Mouse (Mus musculus) forebrain, embryonic 10.5 days (tissue): ENCODE data around the gene Hey2. TPM values are rescaled to one million over a fixed set of nuclear protein-coding genes. Genes with fewer than 3 reads are reported as not detected.

Source experiments
- DNase-seq: peaks from one replicate; pipeline ENCODE4 v3.0.0-alpha.2; 2017; ENCODE audit warnings: low spot score; ENCODE audit errors: extremely low spot score
- H3K27ac ChIP-seq: fragments of 300-500 bp; sonication (generic); 2 replicates; pipeline ENCODE4 v1.5.1; 2016; ENCODE audit warnings: mild to moderate bottlenecking
- H3K27me3 ChIP-seq: fragments of 300-500 bp; sonication (generic); 2 replicates; pipeline ENCODE4 v1.6.1; 2016; ENCODE audit warnings: mild to moderate bottlenecking; ENCODE audit not compliant: poor library complexity, severe bottlenecking
- H3K36me3 ChIP-seq: fragments of 300-500 bp; sonication (generic); replicated peaks from 2 replicates; pipeline ENCODE4 v1.6.1; 2016; ENCODE audit warnings: mild to moderate bottlenecking, moderate library complexity
- H3K4me1 ChIP-seq: fragments of 300-500 bp; sonication (generic); 2 replicates; pipeline ENCODE4 v1.6.1; 2016
- H3K4me3 ChIP-seq: fragments of 300-500 bp; sonication (generic); 2 replicates; pipeline ENCODE4 v1.5.1; 2016; ENCODE audit warnings: mild to moderate bottlenecking, moderate library complexity
- H3K9me3 ChIP-seq: fragments of 300-500 bp; sonication (generic); 2 replicates; pipeline ENCODE4 v1.6.1; 2016; ENCODE audit warnings: mild to moderate bottlenecking, moderate library complexity
- WGBS: fragments of 180-500 bp; shearing (Covaris S2); methylation state at CpG from one replicate; pipeline ENCODE4 v1.1.7; 2016; 5-methylcytosine and 5-hydroxymethylcytosine counted together
- polyA plus RNA-seq: library from polyadenylated mRNA; unstranded; fragments of >200 nt; fragmentation: Nextera tagmentation; extraction: Ambion mirVana; gene quantifications from 2 replicates; pipeline ENCODE4 v1.2.1, GENCODE M21; 2016

Gene Hey2
- polyA plus RNA-seq, 1 experiment from 2014 or later, result 1.8 TPM

GRCm38 (mm10) chr10:30810247-30810966 lies 32.2 kb downstream of the Hey2 start:
- Histone ChIP-seq H3K36me3 (no peaks in the 10 kb centered on the region), H3K27me3 (no peaks in the 10 kb centered on the region), H3K27ac (no peak overlapping the region), H3K4me3 (peak overlapping the region; percentile 45), H3K9me3 (no peaks in the 10 kb centered on the region), H3K4me1 (no peaks in the 10 kb centered on the region)
- DNase-seq, result no peak
- WGBS, result 53% methylated on average over 9 of the region's 9 CpGs

GRCm38 (mm10) chr10:30803587-30804253 lies 38.9 kb downstream of the Hey2 start:
- Histone ChIP-seq H3K27ac (peak overlapping the region; percentile 97), H3K27me3 (no peaks in the 10 kb centered on the region), H3K4me1 (peaks cover 17% of the 10 kb centered on the region), H3K4me3 (peak overlapping the region; percentile 80), H3K9me3 (no peaks in the 10 kb centered on the region), H3K36me3 (no peaks in the 10 kb centered on the region)
- 44% methylated on average over 7 of the region's 7 CpGs for WGBS
- DNase-seq, result no peak

GRCm38 (mm10) chr10:30802681-30803586 lies 39.7 kb downstream of the Hey2 start, which contains the start of gene Ncoa7:
Ncoa7 (minus strand) TSS chr10:30803326.
- under 1% methylated on average over 77 of the region's 89 CpGs for WGBS
- Histone ChIP-seq H3K27ac (peak within 1 kb of the TSS; percentile 97), H3K4me1 (peaks cover 17% of the 10 kb centered on the region), H3K27me3 (no peaks in the 10 kb centered on the region), H3K9me3 (no peaks in the 10 kb centered on the region), H3K36me3 (no peaks in the 10 kb centered on the region), H3K4me3 (peak within 1 kb of the TSS; percentile 80)
- DNase-seq, result peak; percentile 84

DNA sequence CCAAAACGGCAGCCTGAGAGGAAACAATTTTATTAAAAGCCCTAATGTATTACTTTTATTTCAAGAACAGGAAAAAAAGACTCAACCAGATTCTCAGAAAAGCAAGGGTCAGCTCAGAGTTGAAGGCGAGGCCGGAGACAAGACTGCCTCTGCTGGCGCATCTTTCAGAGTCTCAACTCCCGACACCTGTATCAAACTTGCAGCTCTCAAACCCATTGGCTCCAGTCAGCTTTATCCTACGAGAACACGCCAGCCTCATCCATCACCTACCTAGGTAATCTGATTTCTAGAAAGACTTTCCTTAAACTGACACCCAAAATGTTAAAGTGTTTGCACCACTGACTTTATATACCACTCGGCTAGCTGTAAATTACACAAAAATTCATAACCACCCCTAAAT lies 40.6 kb downstream of the Hey2 start:
- DNase-seq, result no peak
- Histone ChIP-seq H3K27me3 (no peaks in the 10 kb centered on the region), H3K4me1 (peaks cover 17% of the 10 kb centered on the region), H3K9me3 (no peaks in the 10 kb centered on the region), H3K36me3 (0 out of 2 replicates have a peak, but pooled peaks cover under 1% of the 10 kb centered on the region), H3K4me3 (peak overlapping the region; percentile 80), H3K27ac (peak overlapping the region; percentile 97)
- 12% methylated on average over 8 of the region's 8 CpGs for WGBS

- peaks cover 12% of the 10 kb centered on the region for H3K9me3 ChIP-seq
- no peak overlapping the region for H3K4me3 ChIP-seq
- H3K27me3 ChIP-seq, result no peaks in the 10 kb centered on the region
- peaks cover 14% of the 10 kb centered on the region for H3K36me3 ChIP-seq
- no peak overlapping the region for H3K27ac ChIP-seq
- peaks cover 17% of the 10 kb centered on the region for H3K4me1 ChIP-seq
- WGBS, result 97% methylated on average over 2 of the region's 2 CpGs
- no peak for DNase-seq
These were observed 42.7 kb downstream of the Hey2 start for GRCm38 (mm10) chr10:30799713-30800450.

GRCm38 (mm10) chr10:30796469-30797261 lies 45.9 kb downstream of the Hey2 start:
- no peak overlapping the region for H3K27ac ChIP-seq
- H3K36me3 ChIP-seq, result peaks cover 21% of the 10 kb centered on the region
- DNase-seq, result no peak
- peaks cover 27% of the 10 kb centered on the region for H3K9me3 ChIP-seq
- WGBS, result 74% methylated on average over 5 of the region's 5 CpGs
- H3K4me1 ChIP-seq, result peaks cover 3% of the 10 kb centered on the region; the same call in 1 of the 2 replicates
- H3K27me3 ChIP-seq, result no peaks in the 10 kb centered on the region
- H3K4me3 ChIP-seq, result no peak overlapping the region

GRCm38 (mm10) chr10:30791016-30791415 lies 51.6 kb downstream of the Hey2 start:
- Histone ChIP-seq H3K27ac (no peak overlapping the region), H3K4me3 (no peak overlapping the region), H3K27me3 (no peaks in the 10 kb centered on the region), H3K4me1 (no peaks in the 10 kb centered on the region), H3K9me3 (peaks cover 26% of the 10 kb centered on the region), H3K36me3 (peaks cover 15% of the 10 kb centered on the region)
- DNase-seq, result no peak
- WGBS, result 92% methylated on average over 3 of the region's 3 CpGs

DNA sequence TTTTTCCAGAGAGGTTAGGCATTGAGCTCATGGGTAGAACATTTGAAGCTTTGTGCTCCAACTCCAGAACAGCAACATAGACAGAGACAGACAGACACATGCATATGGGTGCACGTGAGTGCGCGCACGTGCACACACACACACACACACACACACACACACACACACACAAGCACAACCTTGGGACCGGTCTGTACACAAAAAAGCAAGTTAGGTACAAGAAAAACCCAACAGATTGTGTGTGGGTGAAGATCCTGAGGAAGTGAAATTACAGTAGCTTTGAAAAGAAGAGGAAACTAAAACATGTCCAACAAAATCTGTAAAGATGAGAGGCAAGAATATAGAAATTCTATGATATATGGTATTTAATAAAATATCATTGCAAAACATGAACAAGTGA lies 53.1 kb downstream of the Hey2 start:
- Histone ChIP-seq H3K27me3 (no peaks in the 10 kb centered on the region), H3K4me1 (no peaks in the 10 kb centered on the region), H3K4me3 (no peak overlapping the region), H3K27ac (no peak overlapping the region), H3K9me3 (peaks cover 12% of the 10 kb centered on the region), H3K36me3 (peaks cover 6% of the 10 kb centered on the region)
- no peak for DNase-seq
- 95% methylated on average over 5 of the region's 5 CpGs for WGBS

- DNase-seq, result no peak
- H3K4me1 ChIP-seq, result no peaks in the 10 kb centered on the region
- H3K9me3 ChIP-seq, result 0 out of 2 replicates have a peak, but pooled peaks cover 7% of the 10 kb centered on the region
- H3K4me3 ChIP-seq, result no peak overlapping the region
- WGBS, result 87% methylated on average over 1 of the region's 1 CpGs
- no peaks in the 10 kb centered on the region for H3K27me3 ChIP-seq
- H3K36me3 ChIP-seq, result no peaks in the 10 kb centered on the region
- H3K27ac ChIP-seq, result no peak overlapping the region
These were observed 54.3 kb downstream of the Hey2 start for GRCm38 (mm10) chr10:30788340-30788721.

- H3K9me3 ChIP-seq, result 0 out of 2 replicates have a peak, but pooled peaks cover 7% of the 10 kb centered on the region
- no peaks in the 10 kb centered on the region for H3K36me3 ChIP-seq
- H3K4me1 ChIP-seq, result no peaks in the 10 kb centered on the region
- no peak overlapping the region for H3K27ac ChIP-seq
- no peak for DNase-seq
- H3K27me3 ChIP-seq, result no peaks in the 10 kb centered on the region
- 95% methylated on average over 3 of the region's 3 CpGs for WGBS
- H3K4me3 ChIP-seq, result no peak overlapping the region
These were observed 54.8 kb downstream of the Hey2 start for GRCm38 (mm10) chr10:30787684-30788339.

GRCm38 (mm10) chr10:30786103-30786754 lies 56.4 kb downstream of the Hey2 start:
- 86% methylated on average over 5 of the region's 5 CpGs for WGBS
- no peaks in the 10 kb centered on the region for H3K9me3 ChIP-seq

More at GRCm38 (mm10) chr10:30786103-30786754, 56.4 kb downstream of the Hey2 start:
- H3K27ac ChIP-seq, result no peak overlapping the region
- no peak overlapping the region for H3K4me3 ChIP-seq
- H3K36me3 ChIP-seq, result peaks cover under 1% of the 10 kb centered on the region; the same call in 1 of the 2 replicates
- no peak for DNase-seq
- no peaks in the 10 kb centered on the region for H3K4me1 ChIP-seq
- H3K27me3 ChIP-seq, result no peaks in the 10 kb centered on the region
